Mouse (Mus musculus) midbrain, embryonic 16.5 days (tissue): ENCODE measurements at regions not wholly inside any gene's neighbourhood (a gene's known extent, or its start where the extent isn't known, plus 50 kb on each side); places are given as distances from the start of the nearest gene placed in this dataset.

Source experiments
- ATAC-seq: fragments of 200-750 bp; cut with Nextera tagmentation; 2 replicates; pipeline ENCODE4 v1.8.0; 2017; ENCODE audit warnings: moderate TSS enrichment
- H3K27ac ChIP-seq: fragments of 300-500 bp; sonication (generic); 2 replicates; pipeline ENCODE4 v1.5.1; 2014; ENCODE audit warnings: mild to moderate bottlenecking, low read length, mixed read lengths
- H3K27me3 ChIP-seq: fragments of 300-500 bp; sonication (generic); 2 replicates; pipeline ENCODE4 v1.6.1; 2014; ENCODE audit warnings: low read depth, low read length, mixed read lengths; ENCODE audit not compliant: control insufficient read depth, insufficient read depth
- H3K36me3 ChIP-seq: fragments of 300-500 bp; sonication (generic); 2 replicates; pipeline ENCODE4 v1.6.1; 2014; ENCODE audit warnings: mild to moderate bottlenecking, low read length, moderate library complexity, mixed read lengths; ENCODE audit not compliant: control insufficient read depth, insufficient read depth
- H3K4me1 ChIP-seq: fragments of 300-500 bp; sonication (generic); 2 replicates; pipeline ENCODE4 v1.6.1; 2014; ENCODE audit warnings: mild to moderate bottlenecking, low read length, mixed read lengths; ENCODE audit not compliant: control insufficient read depth, insufficient read depth
- H3K4me2 ChIP-seq: fragments of 300-500 bp; sonication (generic); 2 replicates; pipeline ENCODE4 v1.6.1; 2014; ENCODE audit warnings: mild to moderate bottlenecking, low read length, mixed read lengths
- H3K4me3 ChIP-seq: fragments of 300-500 bp; sonication (generic); 2 replicates; pipeline ENCODE4 v1.5.1; 2014; ENCODE audit warnings: low read depth, mild to moderate bottlenecking, low read length, moderate library complexity, mixed read lengths
- H3K9ac ChIP-seq: fragments of 300-500 bp; sonication (generic); 2 replicates; pipeline ENCODE4 v1.6.1; 2014; ENCODE audit warnings: low read depth, low read length, mixed read lengths
- H3K9me3 ChIP-seq: fragments of 300-500 bp; sonication (generic); replicated peaks from 2 replicates; pipeline ENCODE4 v1.6.1; 2014; ENCODE audit warnings: mild to moderate bottlenecking, low read length, mixed read lengths; ENCODE audit not compliant: control insufficient read depth, poor library complexity, severe bottlenecking
- WGBS: fragments of 180-500 bp; shearing (Covaris S2); extraction: QIAGEN DNeasy Blood & Tissue Kit; methylation state at CpG from one replicate; pipeline ENCODE4 v1.1.7; 2014; 5-methylcytosine and 5-hydroxymethylcytosine counted together

DNA sequence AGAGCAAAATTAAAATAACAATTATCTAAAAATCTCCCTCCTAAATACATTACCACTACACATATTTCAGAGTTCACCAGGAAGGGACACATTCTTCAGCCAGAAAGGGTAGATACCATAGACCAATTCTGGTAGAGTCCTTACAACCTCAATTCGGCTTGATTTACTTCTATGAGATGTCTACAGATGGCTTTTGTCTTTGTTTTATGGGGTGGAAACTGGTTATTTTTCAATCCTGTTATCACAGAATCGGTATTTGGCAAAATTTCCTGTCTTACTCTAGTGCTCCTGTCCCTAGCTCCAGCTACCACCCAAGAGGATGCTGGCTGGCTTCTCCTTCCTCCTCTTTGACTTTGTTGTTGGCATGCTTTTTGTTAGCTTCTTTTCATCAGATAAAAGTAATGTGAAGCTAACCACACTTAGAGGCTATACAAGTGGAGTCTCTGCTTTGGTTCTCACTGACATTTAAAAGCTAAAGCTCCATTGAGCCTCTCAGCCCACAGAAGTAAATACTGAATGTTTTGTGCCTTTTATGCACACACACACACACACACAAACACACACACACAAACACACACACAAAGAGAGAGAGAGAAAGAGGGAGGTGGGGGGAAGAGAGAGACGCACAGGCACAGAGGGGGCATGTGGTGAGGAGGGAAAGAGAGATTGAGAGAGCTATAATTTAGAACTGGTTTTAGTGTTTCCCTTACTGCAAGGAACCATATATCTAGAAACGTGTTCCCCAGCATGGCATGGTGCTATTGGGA is 109.1 kb downstream of the Gm815 start:
- no peak for ATAC-seq
- WGBS = 66% methylated on average over 4 of the region's 4 CpGs
- no peaks in the 10 kb centered on the region for H3K9me3 ChIP-seq

DNA sequence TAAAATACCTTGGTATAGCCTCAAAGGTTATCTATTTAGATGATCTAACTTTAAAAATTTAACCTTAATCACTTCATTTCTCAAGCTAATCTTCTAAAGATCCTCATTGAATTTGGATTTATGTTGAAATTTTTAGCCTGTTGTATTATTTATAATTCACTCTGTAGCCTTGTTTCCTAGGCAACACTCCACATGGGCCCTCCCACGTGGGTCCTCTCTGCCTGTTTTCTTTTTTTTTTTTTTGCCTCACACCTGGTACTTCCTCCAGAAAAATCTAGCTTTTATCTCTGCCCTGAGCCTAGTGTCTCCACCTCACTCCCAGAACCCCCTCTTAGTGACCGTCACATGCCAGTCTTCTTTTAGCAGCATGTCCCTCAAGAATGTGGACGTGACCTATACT is 113.9 kb downstream of the Gm815 start:
- Histone ChIP-seq H3K4me1 (peaks cover 4% of the 10 kb centered on the region; the same call in 1 of the 2 replicates), H3K9me3 (no peaks in the 10 kb centered on the region), H3K4me3 (no peak overlapping the region), H3K36me3 (no peaks in the 10 kb centered on the region), H3K27me3 (no peaks in the 10 kb centered on the region), H3K27ac (no peak overlapping the region), H3K4me2 (no peak overlapping the region), H3K9ac (no peak overlapping the region)
- 54% methylated on average over 3 of the region's 3 CpGs for WGBS
- no peak for ATAC-seq

More for the DNA sequence above, 109.1 kb downstream of the Gm815 start:
- H3K4me1 ChIP-seq = peaks cover 4% of the 10 kb centered on the region; the same call in 1 of the 2 replicates
- H3K27ac ChIP-seq = no peak overlapping the region
- H3K4me2 ChIP-seq = no peak overlapping the region
- no peaks in the 10 kb centered on the region for H3K27me3 ChIP-seq
- no peaks in the 10 kb centered on the region for H3K36me3 ChIP-seq
- H3K9ac ChIP-seq = no peak overlapping the region
- no peak overlapping the region for H3K4me3 ChIP-seq

DNA sequence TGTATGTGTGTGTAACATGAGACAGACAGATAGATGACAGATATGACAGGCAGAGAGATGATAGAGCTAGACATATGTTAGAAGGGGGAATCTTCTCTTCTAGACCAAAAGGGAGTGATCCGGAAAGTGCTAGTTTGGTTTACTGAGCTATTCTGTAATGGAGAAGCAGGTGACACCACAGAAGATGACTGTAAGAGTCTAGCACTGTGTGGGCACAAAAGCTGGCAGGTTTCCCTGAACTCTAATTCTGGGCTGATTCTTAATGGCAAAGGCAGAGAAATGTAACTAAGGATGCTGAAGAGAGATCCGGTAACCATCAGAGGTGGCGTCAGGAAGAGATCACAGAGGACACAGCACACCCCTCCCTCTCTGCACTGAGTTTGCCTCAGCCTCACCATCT is 136.2 kb downstream of the Gm815 start:
- Histone ChIP-seq H3K27ac (no peak overlapping the region), H3K9ac (no peak overlapping the region), H3K36me3 (no peaks in the 10 kb centered on the region), H3K4me3 (no peak overlapping the region), H3K27me3 (no peaks in the 10 kb centered on the region), H3K4me2 (no peak overlapping the region), H3K9me3 (no peaks in the 10 kb centered on the region), H3K4me1 (peaks cover 4% of the 10 kb centered on the region; the same call in 1 of the 2 replicates)
- WGBS = 87% methylated on average over 3 of the region's 3 CpGs
- ATAC-seq = no peak

DNA sequence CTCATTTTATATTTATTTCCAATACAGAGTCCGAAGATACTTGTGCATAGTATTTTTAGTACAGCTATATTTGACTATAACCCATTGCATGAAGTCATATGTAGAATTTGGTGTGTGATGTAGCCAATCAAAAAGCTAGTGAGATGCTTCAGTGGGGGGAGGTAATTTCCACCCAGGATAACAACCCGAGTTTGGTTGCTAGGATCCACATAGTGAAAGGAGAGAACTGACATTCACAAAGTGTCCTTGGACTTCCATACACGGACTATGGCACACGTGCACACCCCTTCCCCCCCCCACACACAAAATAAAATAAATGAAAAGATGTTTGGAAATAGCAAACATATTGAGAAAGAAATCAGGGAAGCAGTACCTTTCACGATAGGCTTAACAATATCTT is 137.2 kb downstream of the Gm815 start:
- Histone ChIP-seq H3K27me3 (no peaks in the 10 kb centered on the region), H3K9me3 (no peaks in the 10 kb centered on the region), H3K4me2 (no peak overlapping the region), H3K4me1 (peaks cover 4% of the 10 kb centered on the region; the same call in 1 of the 2 replicates), H3K4me3 (no peak overlapping the region), H3K9ac (no peak overlapping the region), H3K27ac (no peak overlapping the region), H3K36me3 (no peaks in the 10 kb centered on the region)
- WGBS = 76% methylated on average over 5 of the region's 5 CpGs
- no peak for ATAC-seq

DNA sequence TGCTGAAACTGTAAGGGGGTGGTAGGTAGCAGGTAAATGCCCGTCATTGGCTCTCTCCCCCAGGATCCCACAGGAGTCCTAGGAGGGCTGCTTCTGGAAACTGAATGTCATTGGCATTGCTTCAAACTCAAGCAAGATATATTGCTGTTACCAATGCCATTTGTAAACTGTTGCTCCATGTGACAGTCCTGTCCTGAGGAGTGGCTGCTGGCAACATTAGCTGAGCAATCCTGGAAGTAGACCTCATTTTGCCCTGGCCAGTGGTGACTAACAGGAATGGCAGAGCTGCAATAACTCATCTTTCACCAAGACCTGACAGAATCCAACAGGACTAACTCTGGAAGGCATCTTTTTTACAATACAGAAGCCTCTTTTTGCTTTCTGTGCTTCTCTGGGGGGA is 143.2 kb downstream of the Gm815 start:
- WGBS = 83% methylated on average over 1 of the region's 1 CpGs
- H3K4me1 ChIP-seq = peaks cover 8% of the 10 kb centered on the region
- no peak for ATAC-seq
- no peak overlapping the region for H3K4me2 ChIP-seq
- no peaks in the 10 kb centered on the region for H3K9me3 ChIP-seq
- no peak overlapping the region for H3K9ac ChIP-seq
- no peak overlapping the region for H3K27ac ChIP-seq
- H3K27me3 ChIP-seq = no peaks in the 10 kb centered on the region
- H3K4me3 ChIP-seq = no peak overlapping the region
- no peaks in the 10 kb centered on the region for H3K36me3 ChIP-seq

DNA sequence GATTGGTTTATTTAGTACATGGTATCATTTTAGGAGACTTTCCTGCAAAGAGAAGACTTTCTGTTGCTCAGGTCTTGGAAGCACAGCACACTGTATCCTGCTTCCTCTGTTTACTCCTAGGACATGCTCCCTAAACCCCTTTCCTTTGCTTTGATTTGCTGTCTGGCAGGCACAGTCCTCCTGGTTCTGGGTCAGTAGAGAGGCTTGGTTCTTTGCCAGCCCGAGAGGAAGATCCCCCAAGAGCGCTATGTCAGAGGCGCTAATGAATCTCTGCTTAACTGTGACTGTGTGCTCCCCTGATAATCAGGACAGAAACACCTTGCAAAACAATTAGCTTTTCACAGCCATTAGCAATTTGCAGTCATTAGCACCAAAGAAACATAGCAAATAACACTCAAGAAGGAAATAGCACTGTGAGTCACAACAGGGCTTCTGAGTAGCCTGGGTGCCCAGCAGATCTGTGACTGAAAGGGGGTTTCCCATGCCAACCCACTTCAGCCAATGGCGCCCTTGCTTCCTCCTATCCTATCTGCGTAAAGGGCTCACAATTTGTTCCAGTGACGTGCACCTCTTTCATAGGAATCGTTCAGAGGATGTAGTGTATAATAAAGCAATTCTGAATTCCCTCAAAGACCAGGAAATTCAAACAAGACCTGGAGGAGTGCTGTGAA is 145.5 kb downstream of the Gm815 start:
- 56% methylated on average over 7 of the region's 7 CpGs for WGBS
- H3K9ac ChIP-seq = no peak overlapping the region
- H3K4me1 ChIP-seq = peaks cover 8% of the 10 kb centered on the region
- no peaks in the 10 kb centered on the region for H3K9me3 ChIP-seq
- peak; percentile 80; the same call in 1 of the 2 replicates for ATAC-seq
- no peaks in the 10 kb centered on the region for H3K36me3 ChIP-seq
- H3K4me2 ChIP-seq = peak overlapping the region; percentile 23
- H3K27me3 ChIP-seq = no peaks in the 10 kb centered on the region
- H3K4me3 ChIP-seq = no peak overlapping the region
- peak overlapping the region; percentile 52 for H3K27ac ChIP-seq

DNA sequence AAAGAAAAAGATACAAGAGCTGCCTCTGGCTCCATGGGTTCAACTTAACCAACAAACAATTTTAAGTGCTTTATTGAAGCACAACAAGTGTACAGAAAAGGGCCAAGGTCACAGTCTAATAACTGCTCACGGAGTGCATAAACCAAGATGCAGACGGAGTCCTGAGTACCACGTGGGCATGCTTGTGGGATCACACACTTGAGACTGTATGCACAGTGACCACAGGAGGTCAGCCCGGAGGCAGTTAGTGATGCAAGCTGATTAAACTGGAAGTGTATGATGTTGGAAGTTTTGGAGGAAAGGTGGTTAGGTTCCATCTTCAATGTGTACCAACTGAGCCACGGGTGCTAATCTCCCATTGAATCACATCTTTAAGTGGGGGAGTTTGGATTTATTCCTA is 146.9 kb downstream of the Gm815 start:
- Histone ChIP-seq H3K4me1 (peaks cover 8% of the 10 kb centered on the region), H3K9me3 (no peaks in the 10 kb centered on the region), H3K36me3 (no peaks in the 10 kb centered on the region), H3K27ac (no peak overlapping the region), H3K4me3 (no peak overlapping the region), H3K4me2 (no peak overlapping the region), H3K27me3 (no peaks in the 10 kb centered on the region), H3K9ac (no peak overlapping the region)
- ATAC-seq = no peak
- WGBS = 71% methylated on average over 5 of the region's 5 CpGs

DNA sequence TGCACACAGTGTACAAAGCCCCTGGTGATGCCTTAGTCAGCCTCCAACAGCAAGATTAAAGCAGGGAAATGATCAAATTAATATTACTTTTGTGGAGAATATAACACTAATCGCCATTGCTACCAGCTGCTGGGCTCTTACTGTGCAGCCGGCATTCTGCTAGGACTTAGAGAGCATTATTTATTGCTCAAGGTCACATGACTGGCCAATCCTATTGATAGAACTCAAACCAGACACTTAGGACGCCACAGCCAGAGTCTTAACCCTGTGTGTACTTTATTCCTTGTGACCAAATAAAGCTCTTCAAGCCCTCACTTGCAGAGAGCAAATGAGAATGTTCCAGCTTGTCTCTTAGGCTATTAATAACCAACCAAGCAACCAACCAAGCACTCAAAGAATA is 152.6 kb downstream of the Gm815 start:
- Histone ChIP-seq H3K4me1 (peaks cover 3% of the 10 kb centered on the region), H3K36me3 (no peaks in the 10 kb centered on the region), H3K4me2 (no peak overlapping the region), H3K27ac (no peak overlapping the region), H3K27me3 (no peaks in the 10 kb centered on the region), H3K4me3 (no peak overlapping the region), H3K9ac (no peak overlapping the region), H3K9me3 (no peaks in the 10 kb centered on the region)
- WGBS = 10% methylated on average over 3 of the region's 3 CpGs
- 0 out of 2 replicates have a peak, but pooled peaks have one; percentile 36 for ATAC-seq

DNA sequence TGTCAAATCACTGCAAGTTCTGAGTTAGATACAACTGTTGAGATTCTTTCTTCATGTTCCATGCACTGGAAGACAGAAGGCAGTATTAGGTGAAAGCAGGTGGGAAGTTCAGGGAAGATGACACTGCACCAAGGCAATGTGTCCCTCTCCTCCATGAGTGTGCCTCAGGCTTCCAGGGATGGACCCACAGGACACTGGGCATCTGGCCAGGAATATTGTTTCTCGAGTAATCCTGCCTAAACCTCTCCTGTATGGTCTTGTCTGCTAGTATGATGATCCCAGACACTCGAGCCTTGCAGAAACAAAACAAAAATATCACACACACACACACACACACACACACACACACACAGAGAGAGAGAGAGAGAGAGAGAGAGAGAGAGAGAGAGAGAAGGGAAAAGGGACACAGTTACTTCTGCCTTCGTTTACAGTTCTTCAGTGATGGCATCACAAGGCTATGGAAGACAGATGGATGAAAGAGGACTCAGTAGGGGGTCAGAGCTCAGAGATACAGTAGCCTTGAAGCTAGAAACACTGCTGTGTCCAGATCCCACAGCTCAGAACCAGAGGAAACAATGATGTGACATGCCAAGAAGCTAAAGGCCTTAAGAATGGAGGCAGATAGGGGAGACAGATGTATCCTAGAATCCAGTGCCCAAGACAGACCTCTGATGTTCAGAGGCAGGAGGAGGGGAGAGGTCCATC is 154.8 kb downstream of the Gm815 start:
- no peaks in the 10 kb centered on the region for H3K36me3 ChIP-seq
- no peaks in the 10 kb centered on the region for H3K27me3 ChIP-seq
- H3K4me3 ChIP-seq = no peak overlapping the region
- H3K9me3 ChIP-seq = no peaks in the 10 kb centered on the region
- ATAC-seq = no peak
- peaks cover 3% of the 10 kb centered on the region for H3K4me1 ChIP-seq
- 58% methylated on average over 3 of the region's 3 CpGs for WGBS
- H3K9ac ChIP-seq = no peak overlapping the region
- no peak overlapping the region for H3K27ac ChIP-seq
- no peak overlapping the region for H3K4me2 ChIP-seq
